Mouse (Mus musculus): ENCODE results near the gene Gdpd1. TPM values are rescaled to one million over a fixed set of nuclear protein-coding genes. Genes with fewer than 3 reads are reported as not detected.
A peak's percentile ranks its signal among the peaks of the same experiment; 100 is the strongest.

The Gdpd1 gene
- total and polyA plus RNA-seq, 2 experiments = 0.48 to 0.92 TPM

- no peak overlapping the region for H3K27ac ChIP-seq (replicated peaks; ENCODE audit: insufficient read depth, low read depth, low read length)
- H3K9ac ChIP-seq (ENCODE audit: low read depth, low read length) = no peak overlapping the region
- 18% methylated on average over 9 of the region's 9 CpGs for WGBS
- H3K36me3 ChIP-seq (ENCODE audit: control insufficient read depth, insufficient read depth, low read length) = no peaks in the 10 kb centered on the region
- no peak overlapping the region for H3K4me3 ChIP-seq (ENCODE audit: insufficient read depth, low read depth, low read length)
- TF ChIP-seq CTCF (IDR thresholded peaks at IDR 0.05; ENCODE audit: low read depth, low read length) (peak; percentile 49; the same call in 1 of the 2 replicates), POLR2A (IDR thresholded peaks at IDR 0.05; ENCODE audit: extremely low read depth, insufficient read depth, low read length) (no peak)
- no peaks in the 10 kb centered on the region for H3K4me1 ChIP-seq (ENCODE audit: control insufficient read depth, insufficient read depth, low read length)
- no peaks in the 10 kb centered on the region for H3K79me2 ChIP-seq (ENCODE audit: control insufficient read depth, insufficient read depth, low read length)
- H3K27me3 ChIP-seq (ENCODE audit: control insufficient read depth, insufficient read depth, low read length) = no peaks in the 10 kb centered on the region
- DNase-seq (ENCODE audit: extremely low read depth, low read depth, low spot score) = peak; percentile 61
These were observed 63.4 kb downstream of the Gdpd1 start for GRCm38 (mm10) chr11:87010476-87010875.

- Histone ChIP-seq H3K36me3 (ENCODE audit: control insufficient read depth, insufficient read depth, low read length) (no peaks in the 10 kb centered on the region), H3K9ac (ENCODE audit: low read depth, low read length) (no peak overlapping the region), H3K79me2 (ENCODE audit: control insufficient read depth, insufficient read depth, low read length) (no peaks in the 10 kb centered on the region), H3K27ac (replicated peaks; ENCODE audit: insufficient read depth, low read depth, low read length) (no peak overlapping the region), H3K4me1 (ENCODE audit: control insufficient read depth, insufficient read depth, low read length) (peaks cover 1% of the 10 kb centered on the region), H3K4me3 (ENCODE audit: insufficient read depth, low read depth, low read length) (no peak overlapping the region), H3K27me3 (ENCODE audit: control insufficient read depth, insufficient read depth, low read length) (no peaks in the 10 kb centered on the region)
- TF ChIP-seq POLR2A (IDR thresholded peaks at IDR 0.05; ENCODE audit: extremely low read depth, insufficient read depth, low read length) (no peak), CTCF (IDR thresholded peaks at IDR 0.05; ENCODE audit: low read depth, low read length) (no peak)
- no peak for DNase-seq (ENCODE audit: extremely low read depth, low read depth, low spot score)
- WGBS = 82% methylated on average over 8 of the region's 8 CpGs
These were observed 66.5 kb downstream of the Gdpd1 start for GRCm38 (mm10) chr11:87007371-87007770.

DNA sequence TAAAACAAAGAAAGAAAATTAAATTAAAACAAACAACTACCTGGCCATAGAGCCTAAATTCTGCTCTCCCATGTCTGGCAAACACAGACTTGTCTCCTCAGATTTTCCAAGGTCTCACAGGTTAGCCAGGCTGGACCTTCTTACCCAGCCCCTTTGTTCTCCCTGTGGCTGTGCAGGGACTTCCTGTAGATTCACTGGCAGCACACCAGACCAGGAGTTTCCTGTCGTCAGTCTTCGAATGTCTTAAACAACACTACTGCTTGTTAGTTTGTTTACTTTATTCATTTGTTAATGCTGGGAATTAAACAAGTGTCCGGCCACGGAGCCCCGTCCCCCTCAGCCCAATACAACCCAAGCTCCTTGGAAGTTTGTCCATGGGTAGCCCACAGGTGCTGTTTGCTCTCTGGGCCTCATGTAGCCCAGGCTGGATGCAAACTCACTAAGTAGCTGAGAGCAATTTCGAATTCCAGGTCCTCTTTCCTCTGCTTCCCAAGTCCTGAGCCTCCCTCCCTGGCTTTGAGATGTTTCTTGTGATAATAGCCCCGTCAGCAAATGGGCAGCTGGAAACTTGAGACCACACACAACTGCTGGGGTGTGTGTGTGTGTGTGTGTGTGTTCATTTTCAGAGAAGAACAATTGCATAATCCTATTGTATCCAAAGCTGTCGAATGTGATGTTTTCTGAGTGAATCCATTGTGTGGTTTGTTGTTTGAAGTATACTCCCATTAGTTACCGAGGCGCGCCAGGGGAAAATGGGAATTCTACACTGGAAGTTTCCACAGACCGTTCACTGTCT is 68.7 kb downstream of the Gdpd1 start:
- H3K4me1 ChIP-seq (ENCODE audit: control insufficient read depth, insufficient read depth, low read length) = peaks cover 4% of the 10 kb centered on the region
- no peak for DNase-seq (ENCODE audit: extremely low read depth, low read depth, low spot score)
- no peak overlapping the region for H3K4me3 ChIP-seq (ENCODE audit: insufficient read depth, low read depth, low read length)
- 75% methylated on average over 12 of the region's 12 CpGs for WGBS
- H3K27me3 ChIP-seq (ENCODE audit: control insufficient read depth, insufficient read depth, low read length) = no peaks in the 10 kb centered on the region
- H3K79me2 ChIP-seq (ENCODE audit: control insufficient read depth, insufficient read depth, low read length) = no peaks in the 10 kb centered on the region
- no peak overlapping the region for H3K9ac ChIP-seq (ENCODE audit: low read depth, low read length)
- TF ChIP-seq POLR2A (IDR thresholded peaks at IDR 0.05; ENCODE audit: extremely low read depth, insufficient read depth, low read length) = no peak
- no peak for TF ChIP-seq CTCF (IDR thresholded peaks at IDR 0.05; ENCODE audit: low read depth, low read length)
- H3K36me3 ChIP-seq (ENCODE audit: control insufficient read depth, insufficient read depth, low read length) = no peaks in the 10 kb centered on the region
- no peak overlapping the region for H3K27ac ChIP-seq (replicated peaks; ENCODE audit: insufficient read depth, low read depth, low read length)

- 33% methylated on average over 10 of the region's 10 CpGs for WGBS
- Histone ChIP-seq H3K4me1 (ENCODE audit: control insufficient read depth, insufficient read depth, low read length) (peaks cover 4% of the 10 kb centered on the region), H3K36me3 (ENCODE audit: control insufficient read depth, insufficient read depth, low read length) (no peaks in the 10 kb centered on the region), H3K27me3 (ENCODE audit: control insufficient read depth, insufficient read depth, low read length) (no peaks in the 10 kb centered on the region), H3K9ac (ENCODE audit: low read depth, low read length) (no peak overlapping the region), H3K27ac (replicated peaks; ENCODE audit: insufficient read depth, low read depth, low read length) (peak overlapping the region; percentile 46), H3K79me2 (ENCODE audit: control insufficient read depth, insufficient read depth, low read length) (no peaks in the 10 kb centered on the region), H3K4me3 (ENCODE audit: insufficient read depth, low read depth, low read length) (no peak overlapping the region)
- TF ChIP-seq POLR2A (IDR thresholded peaks at IDR 0.05; ENCODE audit: extremely low read depth, insufficient read depth, low read length) = no peak
- no peak for TF ChIP-seq CTCF (IDR thresholded peaks at IDR 0.05; ENCODE audit: low read depth, low read length)
- DNase-seq (ENCODE audit: extremely low read depth, low read depth, low spot score) = peak; percentile 91
These were observed 71.6 kb downstream of the Gdpd1 start for GRCm38 (mm10) chr11:87002078-87002829.

- no peak for DNase-seq (ENCODE audit: extremely low read depth, low read depth, low spot score)
- Histone ChIP-seq H3K9ac (ENCODE audit: low read depth, low read length) (no peak overlapping the region), H3K27me3 (ENCODE audit: control insufficient read depth, insufficient read depth, low read length) (no peaks in the 10 kb centered on the region), H3K27ac (replicated peaks; ENCODE audit: insufficient read depth, low read depth, low read length) (no peak overlapping the region), H3K4me1 (ENCODE audit: control insufficient read depth, insufficient read depth, low read length) (peaks cover 4% of the 10 kb centered on the region), H3K36me3 (ENCODE audit: control insufficient read depth, insufficient read depth, low read length) (no peaks in the 10 kb centered on the region), H3K79me2 (ENCODE audit: control insufficient read depth, insufficient read depth, low read length) (no peaks in the 10 kb centered on the region), H3K4me3 (ENCODE audit: insufficient read depth, low read depth, low read length) (no peak overlapping the region)
- TF ChIP-seq CTCF (IDR thresholded peaks at IDR 0.05; ENCODE audit: low read depth, low read length) = no peak
- no peak for TF ChIP-seq POLR2A (IDR thresholded peaks at IDR 0.05; ENCODE audit: extremely low read depth, insufficient read depth, low read length)
- WGBS = 87% methylated on average over 8 of the region's 8 CpGs
These were observed 72.6 kb downstream of the Gdpd1 start for GRCm38 (mm10) chr11:87001217-87001616.

Data from liver, adult 2 months (tissue).